Mouse (Mus musculus) R1 (cell line): ENCODE measurements around the gene Acot1.
"Not testable (repeated sequence)": the region's sequence is repeated elsewhere in the genome, so short reads cannot be mapped to it uniquely, and the experiment has no call there.

Experiments used
- DNase-seq: peaks from one replicate; pipeline ENCODE4 v3.0.0-alpha.2; 2018; ENCODE audit warnings: low read depth, low spot score

Acot1 gene

GRCm38 (mm10) chr12:84020528-84020927 is 11.2 kb downstream of the Acot1 start:
- not testable (repeated sequence) for DNase-seq

- DNase-seq = not testable (repeated sequence)
Observed at GRCm38 (mm10) chr12:84022266-84022665, 13.0 kb downstream of the Acot1 start.

- DNase-seq = no peak
Observed at GRCm38 (mm10) chr12:84023052-84023745, 13.9 kb downstream of the Acot1 start.

GRCm38 (mm10) chr12:84025888-84026287 is 16.6 kb downstream of the Acot1 start:
- no peak for DNase-seq

- DNase-seq = peak; percentile 80
Observed at GRCm38 (mm10) chr12:84028328-84028727, 19.0 kb downstream of the Acot1 start.

GRCm38 (mm10) chr12:84029043-84029442 is 19.8 kb downstream of the Acot1 start:
- DNase-seq = peak; percentile 82

GRCm38 (mm10) chr12:84030659-84031332 is 21.5 kb downstream of the Acot1 start:
- DNase-seq = peak; percentile 67

- DNase-seq = no peak
Observed at GRCm38 (mm10) chr12:84032854-84033253, 23.6 kb downstream of the Acot1 start.

- DNase-seq = not testable (repeated sequence)
Observed at GRCm38 (mm10) chr12:84033302-84033701, 24.0 kb downstream of the Acot1 start.

- DNase-seq = no peak
Observed at GRCm38 (mm10) chr12:84034108-84034507, 24.8 kb downstream of the Acot1 start.

- DNase-seq = peak; percentile 33
Observed at GRCm38 (mm10) chr12:84038241-84038640, 29.0 kb downstream of the Acot1 start, which contains the start of gene Acot4. TSS of gene Acot4 (plus strand) at chr12:84038379.

GRCm38 (mm10) chr12:84038691-84039111 is 29.4 kb downstream of the Acot1 start, which contains the start of gene Gm49366:
TSS of gene Gm49366 (plus strand) at chr12:84038935.
- DNase-seq = peak; percentile 86

- no peak for DNase-seq
Observed at GRCm38 (mm10) chr12:84042248-84042647, 33.0 kb downstream of the Acot1 start.

GRCm38 (mm10) chr12:84044045-84044444 is 34.8 kb downstream of the Acot1 start:
- no peak for DNase-seq

- no peak for DNase-seq
Observed at GRCm38 (mm10) chr12:84046906-84047305, 37.6 kb downstream of the Acot1 start.

- not testable (repeated sequence) for DNase-seq
Observed at GRCm38 (mm10) chr12:84050744-84051143, 41.5 kb downstream of the Acot1 start.

GRCm38 (mm10) chr12:84051937-84052474 is 42.7 kb downstream of the Acot1 start, which contains the start of gene Acot3:
TSS of gene Acot3 (plus strand) at chr12:84052144.
- DNase-seq = no peak

GRCm38 (mm10) chr12:84052609-84053008 is 43.3 kb downstream of the Acot1 start:
- DNase-seq = no peak

GRCm38 (mm10) chr12:84053173-84053572 is 43.9 kb downstream of the Acot1 start:
- DNase-seq = peak; percentile 50

- peak; percentile 34 for DNase-seq
Observed at GRCm38 (mm10) chr12:84053679-84054391, 44.5 kb downstream of the Acot1 start.

GRCm38 (mm10) chr12:84060946-84061345 is 51.7 kb downstream of the Acot1 start:
- DNase-seq = peak; percentile 76

- peak; percentile 62 for DNase-seq
Observed at GRCm38 (mm10) chr12:84062336-84062735, 53.0 kb downstream of the Acot1 start.
